Mouse (Mus musculus): ENCODE data around the gene Pwwp2b.
A peak's percentile ranks its signal among the peaks of the same experiment; 100 is the strongest.

The Pwwp2b gene

DNA sequence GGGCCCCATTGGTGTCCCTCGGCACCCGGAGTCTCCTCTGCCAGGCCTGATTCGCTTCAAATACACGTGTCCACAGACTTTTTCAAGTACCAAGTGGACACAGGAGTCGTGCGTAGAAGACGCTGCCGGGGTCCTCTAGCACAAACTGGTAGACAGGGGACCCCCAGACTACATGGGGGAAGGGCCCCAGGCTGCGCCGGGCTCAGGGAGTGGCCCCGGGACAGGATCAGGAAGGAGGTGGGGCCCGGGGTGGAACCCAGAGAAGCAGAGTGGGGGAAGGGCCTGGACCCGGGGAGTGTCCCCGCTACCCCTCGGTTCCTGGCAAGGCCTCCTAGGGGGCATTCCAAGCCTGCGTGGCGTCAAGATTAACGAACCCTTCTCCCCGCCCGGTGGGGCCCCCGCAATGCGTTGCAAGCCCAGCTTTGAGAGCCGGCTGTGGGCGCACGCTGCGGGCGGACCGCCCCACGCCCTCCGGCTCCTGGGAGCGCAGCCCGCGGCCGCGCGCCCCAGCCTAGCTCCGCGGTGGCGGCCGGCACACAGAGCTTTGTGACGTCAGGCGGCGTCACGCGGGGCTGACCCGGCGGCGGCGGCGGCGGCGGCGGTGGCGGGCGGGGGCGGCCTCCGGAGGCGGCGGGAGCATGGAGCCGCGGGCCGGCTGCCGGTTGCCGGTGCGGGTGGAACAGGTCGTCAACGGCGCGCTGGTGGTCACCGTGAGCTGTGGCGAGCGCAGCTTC is at the start of gene Pwwp2b:
Pwwp2b (plus strand) TSS at position 602 of the 734 bp plus-strand sequence.
- DNase-seq = peak; percentile 87

DNA sequence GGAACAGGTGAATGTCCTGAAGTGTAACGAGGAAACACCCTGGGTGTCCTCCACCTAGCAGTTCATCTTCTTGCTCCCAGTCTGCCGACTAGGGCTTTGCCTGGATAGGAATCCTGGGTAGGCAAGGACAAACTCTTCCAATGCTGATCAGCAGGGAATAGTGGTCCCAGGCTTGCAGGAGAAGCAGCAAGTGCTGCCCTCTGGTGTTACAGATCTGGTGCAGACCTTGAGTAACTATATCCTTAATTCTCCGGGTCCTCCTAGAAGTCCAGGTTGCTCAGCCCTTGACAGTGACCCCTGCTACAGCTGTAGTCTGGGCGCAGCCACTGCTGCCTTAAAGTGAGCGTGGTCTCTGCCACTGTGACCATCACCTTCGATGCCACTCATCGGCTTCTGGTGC is 48.2 kb upstream of the Pwwp2b start:
- DNase-seq = peak; percentile 66

DNA sequence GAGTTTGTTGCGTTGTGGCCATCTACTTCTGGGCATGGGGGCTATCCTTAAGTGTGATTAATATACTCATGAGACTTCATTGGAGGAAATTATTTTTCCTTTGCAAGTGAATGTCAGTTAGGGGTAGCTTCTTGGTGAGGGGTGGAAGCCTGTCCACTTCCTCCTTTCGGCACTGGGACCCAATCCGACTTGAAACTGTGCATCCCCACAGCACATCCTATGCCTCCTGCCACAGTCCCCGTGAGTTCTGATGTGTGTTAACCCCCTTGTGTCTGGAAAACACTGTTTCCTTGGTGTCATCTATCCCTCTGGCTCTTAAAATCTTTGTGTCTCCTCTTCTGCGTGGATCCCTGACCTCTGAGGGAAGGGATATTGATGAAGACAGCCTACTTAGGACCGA is 47.1 kb upstream of the Pwwp2b start:
- DNase-seq = no peak

DNA sequence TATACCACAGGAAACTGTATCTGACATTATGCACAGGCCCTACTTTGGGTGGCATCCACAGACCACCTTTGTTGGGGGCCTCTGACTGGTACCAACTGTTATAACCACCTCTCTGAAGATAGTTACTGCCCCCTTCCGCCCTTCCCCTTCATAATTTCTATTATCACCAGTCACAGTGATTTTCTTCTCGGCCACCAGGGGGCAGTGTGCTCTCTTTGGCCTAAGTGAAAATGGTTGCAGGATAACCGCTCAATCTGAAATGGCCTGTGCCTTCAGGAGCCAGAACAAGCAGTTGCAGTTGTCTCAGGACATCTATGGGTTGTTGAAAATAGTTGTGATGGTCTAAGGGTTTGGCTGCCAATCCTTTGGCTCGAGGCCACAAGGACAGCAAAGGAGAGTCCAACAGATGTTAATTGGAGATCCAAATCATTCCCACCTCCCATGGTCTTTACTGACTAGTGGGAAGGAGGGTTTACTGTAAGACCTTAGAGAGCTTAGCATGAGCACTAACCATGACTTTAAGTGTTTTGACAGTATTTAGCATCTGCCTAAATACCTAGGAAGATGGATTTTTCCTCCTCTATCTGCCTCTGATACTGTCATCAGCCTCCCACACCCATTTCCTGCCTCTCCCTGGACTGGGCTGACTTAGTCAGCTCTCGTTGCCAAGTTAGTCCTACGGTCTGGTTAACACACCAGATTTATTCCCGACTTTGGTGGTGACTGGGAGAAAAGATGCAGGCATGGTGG is 40.1 kb upstream of the Pwwp2b start:
- DNase-seq = peak; percentile 47

DNA sequence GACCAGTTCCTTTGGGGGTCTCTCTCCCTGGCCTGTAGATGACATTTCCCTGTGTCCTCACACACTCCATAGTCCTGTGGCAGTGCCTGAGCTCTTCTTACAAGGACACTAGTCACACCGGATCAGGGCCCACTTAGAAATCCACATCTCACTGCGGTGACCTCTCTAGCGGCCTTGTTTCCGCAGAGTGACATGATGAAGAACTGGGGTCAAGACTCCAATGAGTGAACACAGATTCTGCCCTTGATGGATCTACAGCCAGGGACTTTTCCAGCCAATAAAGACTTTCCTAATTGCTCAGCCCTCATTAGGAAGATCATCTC is 39.5 kb upstream of the Pwwp2b start:
- DNase-seq = peak; percentile 38

DNA sequence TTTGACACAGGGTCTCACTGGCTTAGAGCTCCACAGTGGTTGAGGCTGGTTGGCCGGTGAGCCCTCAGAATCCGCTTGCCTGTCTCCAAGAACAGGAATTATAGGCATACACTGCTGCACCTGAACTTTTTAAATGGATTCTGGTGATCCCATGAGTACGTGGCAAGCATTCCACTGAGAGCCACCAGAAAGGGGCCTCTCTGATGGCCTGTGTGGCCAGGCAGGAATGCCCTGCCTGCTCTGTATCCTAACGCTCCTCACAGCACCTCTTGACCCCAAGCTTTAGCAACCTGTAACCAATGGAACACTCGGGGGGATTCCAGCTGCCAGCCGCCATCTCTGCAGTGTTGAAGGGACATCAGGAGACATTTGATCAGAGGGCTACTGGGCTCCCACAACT is 36.5 kb upstream of the Pwwp2b start:
- no peak for DNase-seq

DNA sequence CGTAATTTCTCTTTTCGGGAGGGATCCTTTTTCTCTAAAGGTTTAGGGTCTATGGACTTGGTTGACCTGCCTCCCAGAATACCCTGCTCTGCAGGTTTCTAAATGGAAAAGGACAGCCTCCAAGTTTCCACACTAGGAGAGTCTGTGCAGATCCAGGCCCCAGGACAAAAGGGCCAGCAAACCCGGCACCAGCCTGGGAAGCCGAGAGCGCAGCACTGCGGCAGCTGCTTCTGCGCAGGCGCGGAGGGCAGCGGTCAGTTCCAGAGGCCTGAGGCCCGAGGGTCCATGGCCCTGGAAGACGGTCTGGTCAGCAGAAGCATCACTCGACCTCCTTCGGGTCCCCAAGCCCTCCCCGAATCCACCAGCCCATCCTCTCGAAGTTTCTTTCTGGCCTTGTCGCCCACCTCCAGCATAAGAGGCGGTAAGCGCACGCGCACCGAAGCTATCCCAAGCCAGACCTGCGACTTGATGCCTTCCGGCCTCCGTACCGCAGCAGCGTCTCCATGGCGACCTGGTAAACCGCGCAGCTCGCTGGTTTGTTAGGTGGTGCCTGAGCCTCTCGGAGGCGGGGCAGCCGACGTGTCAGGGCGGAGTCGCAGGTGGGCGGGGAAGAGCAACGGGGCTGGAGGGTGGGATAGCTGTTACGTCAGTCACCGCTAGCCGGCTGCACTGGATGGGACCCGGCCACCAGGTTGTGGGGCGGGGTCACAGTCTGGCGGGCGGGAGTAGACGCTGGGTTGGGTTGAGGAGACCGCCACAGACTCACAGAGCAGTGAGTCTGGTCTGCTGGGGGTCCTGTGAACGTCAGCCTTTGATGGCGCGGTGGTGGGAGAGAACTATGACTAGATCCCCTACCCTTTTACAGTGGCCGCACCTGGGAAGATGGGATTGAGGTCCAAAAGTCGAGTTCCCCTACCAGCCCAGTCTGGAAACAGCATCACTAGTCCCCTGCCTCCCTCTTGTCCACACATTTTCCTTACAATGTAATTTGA is 35.2 kb upstream of the Pwwp2b start, which contains the start of the genes Lrrc27 and Stk32c:
Lrrc27 (plus strand) TSS at position 235 of the 992 bp plus-strand sequence.
Stk32c (minus strand) TSS at position 554 of the 992 bp plus-strand sequence.
- DNase-seq = peak; percentile 99

DNA sequence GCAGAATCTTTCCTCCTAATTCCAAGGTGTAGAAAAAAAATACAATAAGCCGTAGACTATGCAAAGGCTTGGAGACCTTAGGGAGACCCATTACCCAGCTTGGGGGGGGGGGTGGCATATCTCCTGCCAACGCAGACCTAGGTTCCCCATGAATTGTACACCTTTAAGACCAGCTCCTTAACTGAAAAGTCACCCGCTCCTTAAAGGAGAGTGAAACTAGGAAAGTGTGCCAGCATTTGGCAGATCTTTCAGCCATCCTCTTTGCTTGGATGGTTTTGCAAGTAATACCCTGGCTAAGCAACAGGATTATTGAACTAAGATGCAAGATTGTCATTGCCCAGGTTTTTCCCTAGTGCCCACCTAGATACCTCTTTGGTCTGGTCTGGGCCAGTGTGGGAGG is 34.5 kb upstream of the Pwwp2b start:
- DNase-seq = no peak

DNA sequence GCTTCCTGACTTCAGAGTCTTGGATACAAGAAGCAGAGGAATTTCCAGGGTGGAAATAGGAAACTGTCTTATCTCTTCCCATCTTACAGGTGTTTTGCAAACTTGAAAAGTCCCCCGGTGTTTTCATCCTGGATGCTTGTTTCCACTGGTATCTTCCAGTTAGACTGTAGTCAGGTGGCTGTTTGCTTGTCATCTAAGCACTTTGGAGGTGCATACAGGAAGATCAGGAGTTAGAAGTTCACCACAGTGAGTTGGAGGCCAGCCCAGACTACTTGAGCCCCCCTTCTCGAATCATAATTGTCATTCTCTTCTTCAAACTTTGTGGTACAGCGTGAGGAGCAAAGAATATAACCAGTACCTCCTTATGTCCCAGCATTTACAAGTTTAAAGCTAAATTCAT is 34.1 kb upstream of the Pwwp2b start:
- no peak for DNase-seq

DNA sequence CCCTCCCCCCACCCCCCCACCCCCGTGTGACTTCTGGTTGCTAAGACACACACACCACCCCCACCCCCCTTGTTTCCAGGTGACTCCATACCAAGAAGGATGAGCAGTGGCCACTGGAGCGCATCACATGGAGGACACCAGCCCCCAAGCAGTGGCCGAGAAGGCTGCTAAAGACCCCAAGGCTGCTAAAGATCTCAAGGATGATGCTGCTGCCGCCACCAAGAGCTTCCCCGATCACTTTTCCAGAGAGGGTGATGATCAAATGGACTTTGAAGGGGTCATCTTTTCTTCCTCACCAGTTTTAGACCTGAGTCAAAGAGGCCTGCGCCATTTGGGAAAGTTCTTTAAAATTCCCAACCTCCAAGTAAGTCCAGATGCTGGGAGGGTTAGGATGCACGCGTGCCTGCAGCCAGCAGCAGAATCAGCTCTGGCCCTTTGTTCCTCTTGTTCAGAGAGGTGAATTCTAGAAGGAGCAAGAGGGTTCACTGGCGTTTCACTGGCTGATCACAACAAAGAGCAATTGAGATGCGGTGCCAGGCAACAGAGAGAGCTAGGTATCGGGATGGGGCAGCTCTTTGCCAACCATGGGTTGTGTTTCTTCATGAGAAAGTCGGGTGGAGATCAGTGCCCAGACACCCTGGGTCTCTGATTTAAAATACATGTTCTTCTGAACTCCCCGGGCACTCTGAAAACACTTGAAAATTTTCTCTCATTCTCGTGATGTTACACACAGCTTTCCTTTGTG is 33.5 kb upstream of the Pwwp2b start:
- no peak for DNase-seq

DNA sequence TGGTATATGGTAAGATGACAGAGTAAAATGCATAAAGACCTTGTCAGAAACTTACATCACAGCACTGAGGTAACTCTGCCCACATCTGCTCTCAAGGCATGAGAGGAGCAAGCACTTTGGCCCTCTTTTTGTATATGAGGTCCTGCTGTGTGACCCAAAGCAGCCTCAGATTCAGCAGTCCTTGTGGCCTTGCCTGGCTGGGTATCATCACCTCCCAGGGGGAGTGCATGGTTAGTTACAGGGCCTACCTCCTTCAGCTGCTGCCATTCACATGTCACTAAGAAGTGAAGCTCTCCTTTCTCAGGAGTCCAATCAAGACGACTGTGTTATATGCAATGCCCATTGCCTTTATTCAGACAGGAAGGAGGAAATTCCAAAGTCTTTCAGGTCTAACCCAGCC is 32.8 kb upstream of the Pwwp2b start:
- DNase-seq = no peak

DNA sequence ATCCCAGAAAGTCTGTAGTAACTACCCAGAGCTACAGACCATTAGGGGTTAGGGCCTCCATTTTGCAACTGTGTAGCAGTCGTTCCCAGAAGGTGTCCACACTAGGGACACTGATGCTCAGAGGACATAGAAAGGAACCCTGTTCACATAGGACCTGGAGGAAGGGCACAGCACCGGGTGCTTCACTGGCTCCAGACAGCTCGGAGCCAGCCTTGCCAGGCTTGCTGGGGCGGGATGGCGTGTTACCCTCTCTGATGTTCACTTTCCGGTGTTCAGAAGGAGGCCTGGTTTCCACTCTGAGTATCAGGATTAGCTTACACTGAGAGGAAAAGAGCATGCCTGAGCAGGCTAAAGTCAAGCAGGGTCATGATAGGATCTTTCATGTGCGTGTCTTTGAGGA is 32.3 kb upstream of the Pwwp2b start:
- DNase-seq = no peak

DNA sequence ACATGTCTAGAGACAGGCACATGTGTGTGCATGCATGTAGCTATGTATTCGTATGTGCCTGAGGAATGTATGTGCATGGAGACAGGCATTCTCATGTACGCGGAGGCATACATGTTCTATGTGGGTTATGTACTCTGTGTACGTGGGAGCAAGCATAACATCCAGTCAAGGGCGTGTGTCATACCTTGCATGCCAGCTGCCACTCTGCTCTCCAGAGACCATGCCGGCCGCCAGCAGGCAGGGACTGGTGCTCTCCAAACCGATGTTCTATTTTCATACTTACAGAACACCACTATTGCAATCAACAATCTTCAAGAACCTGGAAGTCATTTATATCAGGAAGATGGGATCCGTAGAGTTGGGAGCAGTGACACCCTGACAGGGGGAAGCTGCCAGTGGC is 31.8 kb upstream of the Pwwp2b start:
- no peak for DNase-seq

DNA sequence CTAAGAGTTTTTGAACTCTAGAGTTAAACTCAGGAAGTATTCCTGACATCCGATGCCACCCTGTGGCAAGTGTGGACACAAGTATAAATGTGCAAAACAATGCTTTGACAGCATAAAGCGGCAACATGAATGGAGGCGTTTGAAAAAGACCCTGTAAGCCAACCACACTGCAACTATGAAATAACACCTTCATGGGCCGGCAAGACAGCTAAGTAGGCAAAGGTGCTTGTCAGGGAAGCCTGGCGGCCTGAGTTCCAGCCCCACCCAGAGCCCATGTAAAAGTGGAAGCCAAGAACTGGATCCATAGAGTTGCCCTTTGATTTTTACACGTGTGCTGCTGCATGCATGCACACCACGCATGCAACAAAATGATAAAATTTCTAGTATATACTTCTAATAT is 31.2 kb upstream of the Pwwp2b start:
- no peak for DNase-seq

DNA sequence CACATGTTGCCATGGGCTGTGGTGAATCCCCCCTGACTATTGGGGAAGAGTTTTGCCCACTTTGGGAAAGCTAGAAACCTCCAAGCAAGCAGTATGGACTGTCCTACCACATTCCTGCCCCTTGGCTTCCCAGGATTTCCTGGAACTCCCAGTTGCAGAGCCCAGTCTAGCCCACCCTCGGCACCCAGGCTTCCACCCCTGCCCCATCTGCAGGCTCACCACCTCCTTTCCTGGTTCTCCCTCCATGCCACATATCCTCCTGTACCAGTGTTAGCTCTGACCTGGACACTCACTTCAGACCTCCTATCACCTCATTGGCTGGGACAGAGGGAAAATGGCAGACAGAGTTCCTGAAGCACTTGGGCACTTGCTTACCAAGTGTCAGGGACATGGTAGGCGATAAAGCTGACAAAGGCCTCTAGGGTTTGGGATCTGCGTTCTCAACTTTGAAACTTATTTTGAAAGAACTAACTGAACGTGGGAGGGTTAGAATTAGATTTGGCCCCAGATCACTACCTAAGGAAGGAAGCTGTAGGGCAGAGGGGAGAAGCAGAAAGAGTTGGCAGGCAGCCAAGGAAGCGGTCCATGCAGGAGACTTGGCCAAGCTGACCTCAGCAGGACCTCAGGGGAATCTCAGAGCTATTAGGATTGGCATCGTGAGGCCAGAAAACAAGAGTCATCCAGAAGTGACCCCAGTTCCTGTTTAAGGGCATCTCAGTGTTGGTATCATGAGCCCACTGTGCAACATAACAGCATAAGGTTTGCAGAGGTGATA is 29.5 kb upstream of the Pwwp2b start:
- DNase-seq = peak; percentile 42

DNA sequence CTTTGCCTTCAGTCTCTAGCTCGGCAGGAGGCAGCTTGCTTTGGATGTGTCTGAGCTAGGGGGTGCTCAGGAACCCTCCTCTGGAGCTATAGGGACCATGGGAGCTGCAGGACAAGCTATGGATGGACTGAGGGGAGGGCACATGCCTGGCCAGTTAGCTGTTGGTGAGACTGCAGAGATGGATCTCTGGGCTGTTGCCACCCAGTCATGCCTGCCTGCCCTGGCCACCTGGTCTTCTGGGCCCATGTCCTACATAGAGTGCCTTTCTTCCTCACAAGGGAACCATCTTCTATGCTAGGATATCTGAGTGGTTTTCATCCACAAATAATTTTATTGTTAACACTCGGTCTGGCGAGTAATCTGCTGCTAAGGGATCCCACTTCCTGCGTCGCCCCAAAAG is 28.8 kb upstream of the Pwwp2b start:
- no peak for DNase-seq

DNA sequence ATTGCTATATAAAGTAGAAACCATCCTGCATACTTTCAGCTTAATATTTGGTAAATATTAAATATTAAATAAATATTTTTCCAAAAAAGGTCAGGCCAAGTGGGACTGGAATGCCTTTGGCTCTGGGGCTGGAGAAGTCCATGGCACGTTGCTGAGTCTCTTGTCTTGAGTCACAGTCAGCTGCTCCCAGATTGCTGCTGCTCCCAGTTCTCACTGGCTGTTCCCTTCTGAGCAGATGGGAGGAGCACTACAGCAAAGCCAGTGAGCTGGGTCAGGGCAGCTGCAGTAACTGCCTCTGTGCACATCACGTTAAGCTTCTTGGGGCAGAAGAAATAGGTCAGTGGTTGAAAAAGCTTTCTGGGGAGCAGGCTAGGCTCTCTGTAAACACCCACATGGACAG is 28.0 kb upstream of the Pwwp2b start:
- no peak for DNase-seq

DNA sequence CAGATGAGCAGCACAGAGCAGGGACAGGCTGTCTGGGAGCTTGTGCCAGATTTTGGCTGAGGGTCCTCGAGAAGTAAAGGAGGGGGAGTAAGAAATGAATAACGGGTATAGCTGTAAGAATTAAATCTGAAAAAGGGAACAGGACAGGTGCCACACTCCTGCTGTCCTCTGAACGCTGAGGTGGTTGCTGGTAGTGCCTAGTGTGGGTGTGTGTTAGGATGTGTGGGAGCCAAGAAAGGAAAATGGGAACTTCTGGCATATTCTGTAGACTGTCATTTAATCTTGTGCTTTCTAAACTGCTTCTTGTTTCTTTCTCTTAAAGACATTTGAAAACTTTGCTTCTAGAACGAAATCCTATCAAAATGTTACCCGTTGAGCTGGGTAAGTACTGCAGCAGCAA is 27.2 kb upstream of the Pwwp2b start:
- DNase-seq = no peak

DNA sequence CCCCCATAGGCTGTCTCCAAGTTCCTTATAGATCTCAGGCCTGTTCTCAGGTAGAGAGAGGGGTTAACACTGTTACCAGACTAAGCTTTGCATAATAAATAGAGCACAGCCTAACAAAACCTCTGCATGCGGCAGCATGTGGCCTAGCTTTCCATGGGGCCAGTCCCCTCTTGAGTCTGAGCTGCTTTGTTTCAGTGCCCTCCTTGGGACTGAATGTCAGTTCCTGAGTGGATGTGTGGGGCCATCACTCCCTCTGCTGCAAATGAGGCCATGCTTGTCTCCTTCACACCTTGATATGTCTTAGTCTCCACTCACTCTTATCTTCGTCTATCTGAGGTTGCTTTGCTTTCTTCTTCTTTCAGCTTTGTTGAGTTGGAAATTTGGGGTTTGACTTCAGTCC is 26.4 kb upstream of the Pwwp2b start:
- no peak for DNase-seq

DNA sequence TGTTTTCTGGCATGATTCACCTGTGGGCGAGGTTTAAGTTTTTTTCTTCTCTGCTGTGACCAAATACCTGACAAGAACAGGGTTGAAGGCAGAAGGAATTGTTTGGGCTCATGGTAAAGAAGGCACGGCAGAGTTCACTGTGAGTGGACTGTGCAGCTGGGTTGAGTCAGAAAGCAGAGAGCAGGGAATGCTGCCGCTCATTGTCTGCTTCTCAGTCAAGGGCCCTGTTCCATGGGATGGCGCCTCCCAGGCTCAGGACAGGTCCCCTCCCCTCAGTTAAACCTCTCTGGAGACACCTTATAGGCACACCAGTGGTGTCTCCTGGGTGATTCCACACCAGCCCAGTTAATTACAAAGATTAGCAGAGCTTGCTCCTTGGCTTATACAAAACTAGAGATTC is 25.9 kb upstream of the Pwwp2b start:
- no peak for DNase-seq

DNA sequence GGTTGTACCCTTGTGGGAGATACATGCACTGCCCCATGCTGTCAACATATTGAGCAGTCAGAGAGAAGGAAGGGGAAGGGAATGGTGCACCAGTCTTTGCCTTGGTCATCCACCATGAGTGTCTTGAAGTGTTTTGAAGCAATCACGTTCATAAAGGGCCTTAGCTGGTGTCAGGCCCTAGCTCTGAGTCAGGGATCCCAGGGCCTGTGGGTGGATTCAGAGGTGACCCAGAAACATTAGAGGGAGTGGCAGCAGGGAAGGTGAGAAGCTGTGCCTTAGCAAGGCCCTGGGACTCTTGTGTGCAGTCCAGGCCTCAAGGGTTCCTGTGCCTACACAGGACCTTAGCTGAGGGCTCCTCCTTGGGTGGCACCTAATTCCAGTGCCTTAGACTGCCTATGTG is 24.2 kb upstream of the Pwwp2b start:
- no peak for DNase-seq

DNA sequence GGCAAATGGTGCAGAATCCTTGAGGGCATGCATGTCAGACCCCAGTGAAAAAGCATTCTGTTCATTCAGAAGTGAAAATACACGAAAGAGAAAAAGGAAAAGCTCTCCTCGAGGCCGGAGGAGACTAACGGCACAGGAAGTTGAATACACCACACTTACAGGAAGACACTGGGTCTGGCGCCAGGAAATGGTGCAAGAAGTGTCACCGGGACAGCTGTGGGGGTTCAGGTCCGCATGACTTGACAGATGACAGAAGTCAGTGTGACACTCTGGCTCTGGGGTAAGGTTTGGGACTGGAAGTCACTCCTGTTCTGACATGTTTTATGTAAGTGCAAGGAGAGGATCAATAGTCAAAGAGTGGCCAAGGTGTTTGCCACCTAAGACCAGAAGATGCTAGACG is 23.6 kb upstream of the Pwwp2b start:
- DNase-seq = peak; percentile 53

Measured in kidney, adult 18-20 months (tissue).